Mouse (Mus musculus): Measurements from ENCODE around the gene Apof. TPM values are rescaled to one million over a fixed set of nuclear protein-coding genes. Genes with fewer than 3 reads are reported as not detected.

Apof gene
- total RNA-seq (2021), result not detected
- long read RNA-seq, experiment 1, result 0 reads
- long read RNA-seq, experiment 2, result 0 reads

GRCm38 (mm10) chr10:128268371-128268770, at the start of gene Apof:
Gene Apof, plus strand, starts transcription at chr10:128268671.
- no peak for DNase-seq
- intact Hi-C loops (cut with DNase I; ENCODE audit: low total_unique reads), result no loop called here

- intact Hi-C loops (cut with DNase I; ENCODE audit: low total_unique reads), result no loop called here
- no peak for DNase-seq
Observed at GRCm38 (mm10) chr10:128221533-128222286, 46.8 kb upstream of the Apof start.

GRCm38 (mm10) chr10:128225064-128225463, 43.4 kb upstream of the Apof start:
- intact Hi-C loops (cut with DNase I; ENCODE audit: low total_unique reads), result no loop called here
- DNase-seq, result no peak

GRCm38 (mm10) chr10:128225538-128225937, 42.9 kb upstream of the Apof start, which contains the start of gene Mip:
Gene Mip, plus strand, starts transcription at chr10:128225838.
- intact Hi-C loops (cut with DNase I; ENCODE audit: low total_unique reads), result no loop called here
- DNase-seq, result no peak

DNA sequence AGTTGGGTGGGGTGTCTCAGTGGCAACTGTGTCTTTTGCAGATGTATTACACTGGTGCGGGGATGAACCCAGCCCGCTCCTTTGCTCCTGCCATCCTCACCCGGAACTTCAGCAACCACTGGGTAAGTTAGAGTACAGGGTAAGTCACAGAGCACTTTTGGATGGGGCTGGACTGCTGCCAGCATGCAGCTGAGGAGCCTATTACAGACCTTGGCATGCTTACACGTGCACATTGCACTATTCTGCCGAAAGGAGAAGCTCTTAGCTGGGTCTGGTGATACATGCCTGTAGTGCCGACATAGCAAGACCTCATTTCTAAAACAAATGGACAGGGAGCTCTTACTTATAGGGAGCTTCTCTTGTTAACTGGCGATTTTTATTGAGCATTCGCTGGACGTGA, 40.9 kb upstream of the Apof start:
- no peak for DNase-seq
- intact Hi-C loops (cut with DNase I; ENCODE audit: low total_unique reads), result no loop called here

GRCm38 (mm10) chr10:128228009-128228408, 40.5 kb upstream of the Apof start:
- intact Hi-C loops (cut with DNase I; ENCODE audit: low total_unique reads), result no loop called here
- DNase-seq, result no peak

- intact Hi-C loops (cut with DNase I; ENCODE audit: low total_unique reads), result no loop called here
- DNase-seq, result no peak
Observed at GRCm38 (mm10) chr10:128230582-128230981, 37.9 kb upstream of the Apof start.

GRCm38 (mm10) chr10:128231146-128231545, 37.3 kb upstream of the Apof start:
- intact Hi-C loops (cut with DNase I; ENCODE audit: low total_unique reads), result no loop called here
- DNase-seq, result no peak

DNA sequence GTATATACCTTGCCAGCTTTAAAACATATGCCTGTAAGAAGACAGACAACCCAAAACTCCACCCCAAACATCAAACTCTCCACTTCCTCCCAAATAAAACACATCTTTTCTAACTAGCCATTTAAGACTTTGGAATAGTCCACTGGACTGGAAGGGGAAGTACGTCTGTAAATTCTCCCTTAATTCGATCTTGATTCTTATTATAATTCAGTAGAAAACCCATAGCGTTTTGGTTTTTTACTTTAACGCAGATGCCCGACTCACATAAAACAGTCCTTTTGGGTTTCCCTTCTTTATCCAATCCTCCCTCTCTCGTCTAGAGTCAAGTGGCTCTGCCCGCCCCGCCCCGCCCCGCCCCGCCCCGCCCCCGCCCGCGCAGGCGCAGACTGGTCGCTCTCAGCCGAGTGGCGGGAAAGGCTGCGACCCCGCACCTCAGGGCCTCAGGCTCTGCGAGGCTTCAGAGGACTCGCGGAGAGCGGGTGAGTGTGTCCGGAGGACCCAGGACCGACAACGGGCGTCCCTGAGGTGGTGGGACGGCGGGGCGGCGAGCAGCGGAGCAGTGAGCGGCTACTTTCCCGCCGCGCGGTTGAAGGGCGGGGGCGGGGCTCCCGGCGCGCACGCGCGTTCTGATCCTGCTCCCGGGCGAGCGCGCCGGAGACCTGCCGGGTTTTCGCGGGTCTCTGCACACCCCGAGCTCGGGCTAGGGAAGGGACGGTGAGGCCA, 36.6 kb upstream of the Apof start, which contains the start of gene Timeless:
TSS of gene Timeless (plus strand) at position 369 of the 723 bp plus-strand sequence.
- intact Hi-C loops (cut with DNase I; ENCODE audit: low total_unique reads), result no loop called here
- peak; percentile 86 for DNase-seq

- intact Hi-C loops (cut with DNase I; ENCODE audit: low total_unique reads), result no loop called here
- peak; percentile 29 for DNase-seq
Observed at GRCm38 (mm10) chr10:128232420-128232985, 36.0 kb upstream of the Apof start.

- intact Hi-C loops (cut with DNase I; ENCODE audit: low total_unique reads), result no loop called here
- no peak for DNase-seq
Observed at GRCm38 (mm10) chr10:128236321-128236720, 32.1 kb upstream of the Apof start.

- peak; percentile 31 for DNase-seq
- intact Hi-C loops (cut with DNase I; ENCODE audit: low total_unique reads), result no loop called here
Observed at GRCm38 (mm10) chr10:128237807-128238480, 30.5 kb upstream of the Apof start.

GRCm38 (mm10) chr10:128239140-128239539, 29.3 kb upstream of the Apof start:
- intact Hi-C loops (cut with DNase I; ENCODE audit: low total_unique reads), result no loop called here
- DNase-seq, result no peak

- intact Hi-C loops (cut with DNase I; ENCODE audit: low total_unique reads), result no loop called here
- no peak for DNase-seq
Observed at GRCm38 (mm10) chr10:128240131-128240530, 28.3 kb upstream of the Apof start.

DNA sequence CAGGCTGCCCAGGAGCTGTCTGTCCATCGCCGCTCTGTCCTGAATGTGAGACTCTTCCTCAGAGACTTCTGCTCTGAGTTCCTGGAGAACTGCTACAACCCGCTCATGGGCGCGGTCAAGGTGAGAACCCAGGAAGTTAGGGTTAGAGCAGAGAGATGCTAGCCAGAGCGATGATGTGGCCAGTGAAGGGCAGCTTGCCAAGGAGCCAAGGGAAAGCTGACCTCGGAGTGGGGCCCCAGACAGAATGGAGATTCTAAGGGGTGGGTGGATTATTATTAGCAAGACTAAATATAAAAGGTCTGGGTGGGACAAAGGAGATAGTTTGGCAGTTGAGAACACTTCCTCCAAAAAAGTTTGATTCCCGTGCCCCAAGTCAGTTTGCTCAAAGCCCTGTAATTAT, 25.2 kb upstream of the Apof start:
- no peak for DNase-seq
- intact Hi-C loops (cut with DNase I; ENCODE audit: low total_unique reads), result no loop called here

DNA sequence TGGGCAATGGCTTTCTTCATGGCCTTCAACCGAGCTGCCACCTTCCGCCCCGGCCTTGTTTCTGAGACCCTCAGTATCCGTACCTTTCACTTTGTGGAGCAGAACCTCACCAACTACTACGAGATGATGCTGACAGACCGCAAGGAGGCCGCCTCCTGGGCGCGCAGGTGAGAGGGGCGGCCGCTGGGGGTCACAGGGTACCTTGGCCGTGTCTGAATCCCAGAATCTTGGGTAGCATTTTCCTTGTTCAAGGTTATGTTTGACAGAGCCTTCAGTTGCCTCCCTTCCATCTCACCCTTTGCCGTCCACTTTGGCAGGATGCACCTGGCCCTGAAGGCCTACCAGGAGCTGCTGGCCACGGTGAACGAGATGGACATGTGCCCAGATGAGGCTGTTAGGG, 24.4 kb upstream of the Apof start:
- intact Hi-C loops (cut with DNase I; ENCODE audit: low total_unique reads), result no loop called here

DNA sequence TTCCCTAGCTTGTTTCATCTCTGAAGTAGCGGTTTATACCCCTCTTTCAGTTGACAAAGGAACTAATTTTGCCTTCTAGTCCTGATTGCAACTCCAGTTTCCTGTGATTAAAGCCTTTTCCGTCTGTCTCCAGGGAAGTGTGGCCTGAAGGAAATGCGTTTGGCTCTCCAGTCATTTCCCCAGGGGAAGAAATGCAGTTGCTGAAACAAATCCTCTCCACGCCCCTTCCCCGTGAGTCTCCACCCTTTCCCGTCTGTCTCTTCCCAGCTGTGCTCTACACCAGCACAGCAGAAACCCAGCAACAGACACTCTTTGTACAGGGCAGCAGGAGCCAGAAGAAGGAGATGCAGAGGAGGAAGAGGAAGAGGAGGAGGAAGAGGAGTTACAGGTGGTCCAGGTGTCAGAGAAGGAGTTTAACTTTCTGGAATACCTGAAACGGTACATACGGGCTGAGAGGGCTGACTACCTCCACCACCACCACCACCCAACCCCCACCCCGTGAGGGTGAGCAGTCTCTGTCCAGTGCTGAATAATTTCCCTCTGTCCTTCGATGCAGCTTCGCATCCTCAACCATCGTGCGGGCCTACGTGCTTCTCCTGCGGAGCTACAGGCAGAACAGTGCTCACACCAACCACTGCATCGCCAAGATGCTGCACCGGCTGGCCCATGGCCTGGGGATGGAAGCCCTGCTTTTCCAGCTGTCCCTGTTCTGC, 21.3 kb upstream of the Apof start:
- intact Hi-C loops (cut with DNase I; ENCODE audit: low total_unique reads), result no loop called here
- peak; percentile 65 for DNase-seq

More for the DNA sequence above, 24.4 kb upstream of the Apof start:
- no peak for DNase-seq

DNA sequence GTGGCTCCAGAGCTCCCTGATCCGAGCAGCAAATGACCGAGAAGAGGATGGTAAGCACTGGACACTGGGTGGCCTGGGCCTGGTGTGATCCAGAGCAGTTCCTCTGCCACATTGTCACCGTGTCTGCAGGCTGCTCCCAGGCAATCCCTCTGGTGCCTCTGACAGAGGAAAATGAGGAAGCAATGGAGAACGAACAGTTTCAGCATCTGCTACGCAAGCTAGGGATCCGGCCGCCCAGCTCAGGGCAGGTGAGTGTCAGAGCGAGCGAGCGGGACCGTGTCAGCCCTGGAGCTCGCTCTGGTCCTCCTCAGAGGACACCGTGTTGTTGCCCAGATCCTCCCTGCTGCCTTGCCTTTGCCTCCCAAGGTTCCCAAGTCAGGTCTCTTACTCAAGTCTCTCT, 17.9 kb upstream of the Apof start:
- DNase-seq, result no peak
- intact Hi-C loops (cut with DNase I; ENCODE audit: low total_unique reads), result no loop called here

GRCm38 (mm10) chr10:128253677-128254255, 14.7 kb upstream of the Apof start, which contains the start of gene Apon:
Gene Apon, plus strand, starts transcription at chr10:128254096.
- intact Hi-C loops (cut with DNase I; ENCODE audit: low total_unique reads), result no loop called here
- no peak for DNase-seq
